Mouse (Mus musculus) bone marrow macrophage, adult 2 months (primary cell): ENCODE data around the gene Tpst1.

Source experiments
- CTCF ChIP-seq: IDR thresholded peaks from 2 replicates; pipeline ENCODE4 v1.5.1; 2012; ENCODE audit warnings: low read depth, mild to moderate bottlenecking, low read length, moderate library complexity
- POLR2A ChIP-seq: IDR thresholded peaks from 2 replicates; pipeline ENCODE4 v1.6.1; 2012; ENCODE audit warnings: mild to moderate bottlenecking, low read depth, low read length, borderline replicate concordance

- TF ChIP-seq CTCF (no peak), POLR2A (no peak)
Observed at GRCm38 (mm10) chr5:130139393-130139792, 66.3 kb downstream of the Tpst1 start.
